Mouse (Mus musculus) retina, adult 2 months (tissue): ENCODE results near the gene Gsta4.
"Not testable (repeated sequence)": the region's sequence is repeated elsewhere in the genome, so short reads cannot be mapped to it uniquely, and the experiment has no call there.

Experiments
- DNase-seq: peaks from one replicate; pipeline ENCODE4 v3.0.0-alpha.2; 2012; ENCODE audit warnings: low read depth, low spot score

The Gsta4 gene

DNA sequence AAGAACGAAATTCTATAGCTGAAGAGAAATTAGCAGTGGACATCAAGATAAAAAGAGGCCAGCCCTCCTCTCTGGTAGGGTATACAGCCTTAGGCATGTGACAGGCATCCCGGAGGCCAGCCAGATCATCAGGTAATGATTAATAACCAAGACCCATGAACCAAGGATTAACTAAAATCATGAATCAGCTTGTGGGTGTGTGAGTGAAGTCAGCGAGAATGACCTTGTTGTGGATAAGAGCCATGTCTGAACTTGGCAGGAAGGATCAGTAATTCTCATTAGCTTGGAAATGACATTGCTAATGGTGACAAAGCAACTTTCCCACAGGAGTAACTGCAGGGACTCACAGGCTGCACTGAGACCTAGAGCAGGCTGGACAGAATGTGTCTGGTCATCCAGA, 47.1 kb downstream of the Gsta4 start:
- DNase-seq, result not testable (repeated sequence)

DNA sequence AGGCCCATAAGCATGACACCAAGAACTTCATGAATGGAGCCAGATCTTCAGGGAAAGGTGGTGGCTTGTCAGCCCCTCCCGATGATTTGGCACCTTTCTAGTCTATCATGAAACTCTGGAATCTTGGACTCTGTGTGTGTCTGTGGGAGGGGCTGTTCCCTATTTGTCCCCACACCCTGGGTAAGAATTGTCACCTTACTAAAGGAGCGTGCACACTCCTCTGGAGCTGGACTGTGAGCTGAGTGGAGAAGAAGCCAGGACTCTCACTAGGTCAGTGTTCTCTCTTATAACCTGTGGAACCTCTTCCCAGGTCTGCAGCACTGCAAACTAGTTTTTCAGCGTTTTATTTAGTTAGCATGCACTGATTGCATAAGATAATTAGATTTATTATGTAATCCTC, 47.9 kb downstream of the Gsta4 start, which contains the start of gene Gsta1:
TSS of gene Gsta1 (plus strand) at position 196 of the 400 bp plus-strand sequence.
- not testable (repeated sequence) for DNase-seq

DNA sequence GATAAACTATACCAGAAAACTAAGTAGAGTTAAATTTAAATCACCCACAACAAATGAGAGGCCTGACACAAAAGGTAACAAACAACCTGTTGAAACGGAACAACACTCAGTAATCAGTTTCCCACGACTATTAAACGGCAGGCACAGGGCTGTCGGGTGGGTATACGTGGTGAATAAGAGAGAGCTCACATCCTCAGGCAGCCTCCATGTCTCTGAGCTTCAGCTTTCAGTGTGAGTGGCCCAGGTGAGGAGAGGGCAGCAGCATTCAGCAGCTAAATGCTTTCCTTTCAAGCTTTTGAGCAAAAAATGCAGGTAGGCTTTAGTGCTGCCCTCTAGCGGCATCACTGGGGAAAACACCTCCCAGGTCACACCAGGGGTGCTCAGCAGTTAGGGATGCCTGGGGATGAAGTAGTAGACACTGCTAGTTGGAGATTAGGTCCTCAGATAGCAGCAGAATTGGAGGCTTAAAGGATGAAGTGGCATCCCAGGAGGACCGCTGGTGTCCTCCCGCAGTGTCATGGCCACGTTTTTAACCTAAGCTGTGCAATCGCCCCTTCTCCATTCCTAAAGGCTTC, 50.6 kb downstream of the Gsta4 start:
- DNase-seq, result not testable (repeated sequence)

DNA sequence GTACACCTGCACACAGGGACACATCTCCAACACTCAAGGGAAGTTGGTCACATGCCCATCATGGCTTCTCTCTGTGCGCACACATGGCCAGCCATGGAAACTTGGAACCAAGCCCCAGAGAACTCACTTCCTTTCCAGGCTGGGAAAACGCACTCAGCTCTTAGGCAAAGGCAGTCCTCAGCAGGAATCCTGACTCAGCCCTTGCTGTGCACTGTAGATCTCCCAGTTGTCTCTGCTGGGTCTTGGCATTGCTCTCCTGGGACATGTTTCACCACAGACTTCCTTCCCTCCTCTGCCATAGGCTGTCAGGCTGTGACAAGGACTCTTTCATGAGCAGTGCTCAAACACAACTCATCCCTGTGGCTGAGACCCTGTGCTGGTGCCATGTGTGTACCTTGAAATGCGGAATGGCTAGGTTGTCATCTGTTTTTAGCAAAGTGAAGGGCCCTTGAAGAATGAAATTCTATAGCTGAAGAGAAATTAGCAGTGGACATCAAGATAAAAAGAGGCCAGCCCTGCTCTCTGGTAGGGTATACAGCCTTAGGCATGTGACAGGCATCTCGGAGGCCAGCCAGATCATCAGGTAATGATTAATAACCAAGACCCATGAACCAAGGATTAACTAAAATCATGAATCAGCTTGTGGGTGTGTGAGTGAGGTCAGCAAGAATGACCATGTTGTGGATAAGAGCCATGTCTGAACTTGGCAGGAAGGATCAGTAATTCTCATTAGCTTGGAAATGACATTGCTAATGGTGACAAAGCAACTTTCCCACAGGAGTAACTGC, 73.3 kb downstream of the Gsta4 start:
- DNase-seq, result not testable (repeated sequence)

DNA sequence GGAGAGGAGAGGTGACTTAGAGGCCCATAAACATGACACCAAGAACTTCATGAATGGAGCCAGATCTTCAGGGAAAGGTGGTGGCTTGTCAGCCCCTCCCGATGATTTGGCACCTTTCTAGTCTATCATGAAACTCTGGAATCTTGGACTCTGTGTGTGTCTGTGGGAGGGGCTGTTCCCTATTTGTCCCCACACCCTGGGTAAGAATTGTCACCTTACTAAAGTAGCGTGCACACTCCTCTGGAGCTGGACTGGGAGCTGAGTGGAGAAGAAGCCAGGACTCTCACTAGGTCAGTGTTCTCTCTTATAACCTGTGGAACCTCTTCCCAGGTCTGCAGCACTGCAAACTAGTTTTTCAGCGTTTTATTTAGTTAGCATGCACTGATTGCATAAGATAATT, 74.3 kb downstream of the Gsta4 start, which contains the start of gene Gm3776:
TSS of gene Gm3776 (plus strand) at position 216 of the 400 bp plus-strand sequence.
- DNase-seq, result not testable (repeated sequence)
